Mouse (Mus musculus) cerebellum, adult 2 months (tissue): ENCODE results near the gene 4930524J08Rik.

Source experiments
- CTCF ChIP-seq: fragments of 200-500 bp; IDR thresholded peaks from 2 replicates; pipeline ENCODE4 v1.5.1; 2011; ENCODE audit warnings: low read depth, mild to moderate bottlenecking, control low read depth, low read length, moderate library complexity, borderline replicate concordance; ENCODE audit not compliant: insufficient read depth
- POLR2A ChIP-seq: fragments of 200-500 bp; IDR thresholded peaks from 2 replicates; pipeline ENCODE4 v1.6.1; 2011; ENCODE audit warnings: low read length, control low read depth, borderline replicate concordance; ENCODE audit not compliant: insufficient read depth

GRCm38 (mm10) chr5:99994166-99994565, 15.3 kb downstream of the 4930524J08Rik start:
- TF ChIP-seq CTCF (no peak), POLR2A (no peak)
